In genomic region chr9:71480305-71480704, GRCm38 (mm10) we compare ENCODE assay signal across 27 mouse cellular contexts. TPM values are rescaled to one million over a fixed set of nuclear protein-coding genes. Genes with fewer than 3 reads are reported as not detected.
A peak's percentile ranks its signal among the peaks of the same experiment; 100 is the strongest.
DNase-seq lines count a peak whose midpoint lies in the region; ATAC-seq and TF ChIP-seq lines count a peak whose summit lies in the region.
"Had no signal": no experiment of that assay in that cellular context is flagged by ENCODE, and none has a peak within 500 bp of the region (broad histone marks: within the 10 kb centered on the region; RNA-seq: fewer than 3 reads in every experiment).

No protein-coding gene starts in this region.

- H3K9ac ChIP-seq in heart, adult 2 months (ENCODE audit: low read depth, low read length): no peak overlapping the region
- H3K9ac ChIP-seq in liver, embryonic 13.5 days: no peak overlapping the region
- H3K9ac ChIP-seq: embryonic facial prominence, embryonic 15.5 days; hindbrain, embryonic 12.5 days had no signal

- no peak for TF ChIP-seq CTCF in heart, adult 2 months (IDR thresholded peaks at IDR 0.05)
- TF ChIP-seq CTCF in G1E (IDR thresholded peaks at IDR 0.05; ENCODE audit: low read depth, low read length): no peak

- no peaks in the 10 kb centered on the region for H3K27me3 ChIP-seq in heart, adult 2 months (ENCODE audit: control insufficient read depth, insufficient read depth, low read length)
- no peaks in the 10 kb centered on the region for H3K27me3 ChIP-seq in G1E (ENCODE audit: insufficient read depth, low read length)
- no peaks in the 10 kb centered on the region for H3K27me3 ChIP-seq in liver, embryonic 13.5 days
- H3K27me3 ChIP-seq: embryonic facial prominence, embryonic 15.5 days; hindbrain, embryonic 12.5 days; Patski had no signal

- no peaks in the 10 kb centered on the region for H3K9me3 ChIP-seq in G1E (replicated peaks)
- H3K9me3 ChIP-seq in liver, embryonic 13.5 days (replicated peaks): no peaks in the 10 kb centered on the region; the same call in 1 of the 2 replicates
- H3K9me3 ChIP-seq: embryonic facial prominence, embryonic 15.5 days; heart, embryonic 10.5 days had no signal

- peaks cover 46% of the 10 kb centered on the region for H3K36me3 ChIP-seq in heart, adult 2 months (ENCODE audit: control insufficient read depth, insufficient read depth, low read length)
- peaks cover 81% of the 10 kb centered on the region for H3K36me3 ChIP-seq in G1E (replicated peaks)
- H3K36me3 ChIP-seq in liver, embryonic 13.5 days: peaks cover 80% of the 10 kb centered on the region

- H3K4me3 ChIP-seq in heart, adult 2 months: no peak overlapping the region
- no peak overlapping the region for H3K4me3 ChIP-seq in G1E (ENCODE audit: low read depth, low read length)
- 0 out of 2 replicates have a peak overlapping the region, but pooled peaks have one; percentile 6 for H3K4me3 ChIP-seq in liver, embryonic 13.5 days (replicated peaks)
- H3K4me3 ChIP-seq: embryonic facial prominence, embryonic 15.5 days; erythroblast, embryonic 14.5 days; forebrain, embryonic 10.5 days; gastrocnemius, adult 2 months; heart, embryonic 10.5 days; hindbrain, embryonic 12.5 days had no signal

- intact Hi-C loops in heart, adult 2 months (cut with DNase I): loop anchor here (10.0 kb wide), 1 partner anchor 794 kb away; the partner anchor contains the start of gene Zfp280d

- 50% methylated on average over 2 of the region's 2 CpGs for WGBS in heart, adult 2 months
- 40% methylated on average over 2 of the region's 2 CpGs for WGBS in liver, embryonic 13.5 days (ENCODE audit: insufficient replicate concordance)

- H3K79me2 ChIP-seq in heart, adult 2 months (replicated peaks; ENCODE audit: control insufficient read depth, insufficient read depth, low read length): peaks cover 2% of the 10 kb centered on the region; the same call in 1 of the 2 replicates

- peak; percentile 79 for DNase-seq in heart, adult 11 months
- DNase-seq in heart, adult 2 months: no peak
- no peak for DNase-seq in G1E (ENCODE audit: low spot score)
- peak; percentile 34 for DNase-seq in liver, embryonic 13.5 days
- DNase-seq in ovary, postnatal 36 days (ENCODE audit: low spot score): no peak
- no peak for DNase-seq in adrenal gland, postnatal 25 days
- DNase-seq: adrenal gland, postnatal 14 days; B cell, adult 2 months; cerebellum, adult 11 months; cerebellum, adult 8-10 months; cerebellum, postnatal 14 days; embryo, embryonic 11 days; gastrocnemius, adult 2 months; gastrocnemius, postnatal 25 days; heart, postnatal 10 days; heart, postnatal 4 days had no signal

- peak; percentile 50; the same call in 1 of the 2 replicates for ATAC-seq in G1E (ENCODE audit: extremely low read depth, insufficient number of reproducible peaks, low FRiP score, poor library complexity, severe bottlenecking)
- ATAC-seq in liver, embryonic 13.5 days (ENCODE audit: low read depth): peak; percentile 72
- peak; percentile 30; the same call in 1 of the 2 replicates for ATAC-seq in megakaryocyte-erythroid progenitor cell, adult 5-6 weeks (replicated peaks; ENCODE audit: low FRiP score, low TSS enrichment, poor library complexity, severe bottlenecking)
- ATAC-seq: activated CD4-positive, CD25-positive, alpha-beta regulatory T cell, adult 4 months; CD4-positive, CD25-positive, alpha-beta regulatory T cell, adult 4 months; forebrain, embryonic 14.5 days; hindbrain, embryonic 16.5 days; Patski had no signal

- TF ChIP-seq POLR2A in heart, adult 2 months (IDR thresholded peaks at IDR 0.05; ENCODE audit: insufficient read depth, low read depth, low read length): no peak

- peak overlapping the region; percentile 24 for H3K4me2 ChIP-seq in liver, embryonic 13.5 days
- H3K4me2 ChIP-seq: embryonic facial prominence, embryonic 15.5 days; hindbrain, embryonic 12.5 days had no signal

- TF ChIP-seq EP300 in heart, adult 2 months (IDR thresholded peaks at IDR 0.05; ENCODE audit: insufficient read depth, low read depth, low read length): no peak

- peaks cover 4% of the 10 kb centered on the region; the same call in 1 of the 2 replicates for H3K4me1 ChIP-seq in heart, adult 2 months (ENCODE audit: control insufficient read depth, insufficient read depth, low read length)
- H3K4me1 ChIP-seq in G1E (ENCODE audit: insufficient read depth, low read depth, low read length): peaks cover 55% of the 10 kb centered on the region
- peaks cover 48% of the 10 kb centered on the region for H3K4me1 ChIP-seq in liver, embryonic 13.5 days (replicated peaks)

- no peak overlapping the region for H3K27ac ChIP-seq in heart, adult 2 months
- H3K27ac ChIP-seq in liver, embryonic 13.5 days: no peak overlapping the region
- H3K27ac ChIP-seq: embryonic facial prominence, embryonic 15.5 days; forebrain, embryonic 10.5 days; gastrocnemius, adult 2 months; heart, embryonic 10.5 days; hindbrain, embryonic 12.5 days had no signal

RNA-seq across cellular contexts. Expression of gene Polr2m, which starts 5.4 kb away (rescaled TPM):
- total RNA-seq in heart, adult 2 months (2021): 100 to 1,000 TPM; 320 to 321 TPM
- polyA plus RNA-seq in heart, adult 2 months (2012; rRNA removed): 188 and 224 TPM in 2 replicates
- 151 and 160 TPM in 2 replicates for total RNA-seq in G1E (2014; fragmentation: Nextera tagmentation)
- total RNA-seq in G1E (2017): 188 and 207 TPM in 2 replicates
- polyA plus RNA-seq in G1E (2012): 604 and 807 TPM in 2 replicates
- polyA plus RNA-seq in liver, embryonic 13.5 days (2015; fragmentation: Nextera tagmentation; extraction: Ambion mirVana): 153 and 162 TPM in 2 replicates
- 104 and 114 TPM in 2 replicates for total RNA-seq in megakaryocyte-erythroid progenitor cell, adult 5-6 weeks (2014; fragmentation: Nextera tagmentation)
- 142 and 160 TPM in 2 replicates for total RNA-seq in megakaryocyte-erythroid progenitor cell, adult 5-6 weeks (2017)
- 169 and 181 TPM in 2 replicates for total RNA-seq in adrenal gland, postnatal 25 days (2021)

Comparison
In these comparisons a context has a peak if more than half of its experiments do, and no peak if none do; other contexts are left out.
1. DNase-seq: peak in heart, adult 11 months (single experiment) and liver, embryonic 13.5 days (single experiment); none in heart, adult 2 months (0 of 2), G1E (single experiment), ovary, postnatal 36 days (single experiment) and adrenal gland, postnatal 25 days (single experiment).
2. Peak in every context shown above with its lines, with median percentiles within 50 percentile points of each other: ATAC-seq.